ENCODE assay signal across 8 mouse cellular contexts in the genomic region with DNA sequence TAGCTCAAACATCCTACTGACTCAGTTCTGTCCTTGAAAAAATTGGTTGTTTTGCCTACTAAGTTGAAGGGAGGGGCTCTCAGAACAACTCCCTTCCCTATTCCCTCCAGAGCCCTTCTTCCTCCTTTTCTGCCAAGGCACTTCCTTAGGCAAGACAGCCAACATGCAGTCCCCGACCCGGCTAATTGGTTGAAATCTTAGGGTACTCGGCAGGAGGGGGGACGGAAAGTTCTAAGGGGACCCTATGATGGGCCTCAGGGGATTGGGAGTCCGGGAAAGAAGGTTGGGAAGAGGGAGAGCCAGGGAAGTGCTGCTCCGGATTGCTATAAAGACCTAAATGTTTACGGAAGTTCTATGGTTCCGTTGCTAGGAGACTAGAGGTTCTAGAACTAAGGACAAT. TPM values are rescaled to one million over a fixed set of nuclear protein-coding genes. Genes with fewer than 3 reads are reported as not detected.
DNase-seq lines count a peak whose midpoint lies in the region; ATAC-seq and TF ChIP-seq lines count a peak whose summit lies in the region.

No protein-coding gene starts in this region.

- H3K4me2 ChIP-seq in lung, embryonic 16.5 days (ENCODE audit: low read depth, low read length): peak overlapping the region; percentile 68
- H3K4me2 ChIP-seq in stomach, embryonic 15.5 days: peak overlapping the region; percentile 75

- peak overlapping the region; percentile 100 for H3K27ac ChIP-seq in heart, adult 2 months
- peak overlapping the region; percentile 20; the same call in 1 of the 2 replicates for H3K27ac ChIP-seq in lung, embryonic 16.5 days (ENCODE audit: low read length)
- H3K27ac ChIP-seq in stomach, embryonic 15.5 days: peak overlapping the region; percentile 98

- H3K27me3 ChIP-seq in heart, adult 2 months (ENCODE audit: control insufficient read depth, insufficient read depth, low read length): no peaks in the 10 kb centered on the region
- H3K27me3 ChIP-seq in lung, embryonic 16.5 days (ENCODE audit: control insufficient read depth, insufficient read depth, low read depth, low read length): no peaks in the 10 kb centered on the region
- H3K27me3 ChIP-seq in stomach, embryonic 15.5 days (replicated peaks): no peaks in the 10 kb centered on the region

- H3K79me2 ChIP-seq in heart, adult 2 months (replicated peaks; ENCODE audit: control insufficient read depth, insufficient read depth, low read length): peaks cover 3% of the 10 kb centered on the region; the same call in 1 of the 2 replicates

- intact Hi-C loops in heart, adult 2 months (cut with DNase I): no loop called here
- intact Hi-C loops in heart, postnatal 36 days (cut with DNase I): loop anchor here (1.0 kb wide), 1 partner anchor 25 kb away; the partner anchor contains the start of gene Sez6l2
- intact Hi-C loops in heart, postnatal 25 days (cut with DNase I): no loop called here

- peak overlapping the region; percentile 100 for H3K4me3 ChIP-seq in heart, adult 2 months
- H3K4me3 ChIP-seq in lung, embryonic 16.5 days (ENCODE audit: low read length): peak overlapping the region; percentile 99
- H3K4me3 ChIP-seq in stomach, embryonic 15.5 days (replicated peaks): peak overlapping the region; percentile 69

- TF ChIP-seq POLR2A in heart, adult 2 months (IDR thresholded peaks at IDR 0.05; ENCODE audit: insufficient read depth, low read depth, low read length): 0 out of 2 replicates have a peak, but pooled peaks have one; percentile 33
- no peak for TF ChIP-seq POLR2A in brain, embryonic 14.5 days (IDR thresholded peaks at IDR 0.05; ENCODE audit: borderline replicate concordance, extremely low read depth, insufficient read depth, insufficient read length, poor library complexity, severe bottlenecking)

- TF ChIP-seq CTCF in heart, adult 2 months (IDR thresholded peaks at IDR 0.05): no peak
- TF ChIP-seq CTCF in brain, embryonic 14.5 days (IDR thresholded peaks at IDR 0.05; ENCODE audit: borderline replicate concordance, extremely low read depth, insufficient read depth, insufficient read length): no peak

- WGBS in heart, adult 2 months: 3% methylated on average over 8 of the region's 8 CpGs
- WGBS in lung, embryonic 16.5 days: 11% methylated on average over 8 of the region's 8 CpGs
- WGBS in stomach, embryonic 15.5 days: 7% methylated on average over 8 of the region's 8 CpGs

- DNase-seq in heart, adult 2 months: no peak
- no peak for DNase-seq in heart, postnatal 36 days
- DNase-seq in brain, embryonic 14.5 days (ENCODE audit: low read depth): peak; percentile 2
- DNase-seq in heart, postnatal 25 days (ENCODE audit: low spot score): peak; percentile 28
- no peak for DNase-seq in adipocyte (ENCODE audit: low spot score)
- DNase-seq in B cell, adult 2 months: no peak

- peak; percentile 3; the same call in 1 of the 2 replicates for ATAC-seq in lung, embryonic 16.5 days (ENCODE audit: low read depth)
- no peak for ATAC-seq in stomach, embryonic 15.5 days (ENCODE audit: insufficient read depth, low FRiP score, low read depth)

- peak overlapping the region; percentile 13 for H3K9ac ChIP-seq in heart, adult 2 months (ENCODE audit: low read depth, low read length)
- H3K9ac ChIP-seq in lung, embryonic 16.5 days (ENCODE audit: low read length): peak overlapping the region; percentile 99
- no peak overlapping the region for H3K9ac ChIP-seq in stomach, embryonic 15.5 days

- H3K36me3 ChIP-seq in heart, adult 2 months (ENCODE audit: control insufficient read depth, insufficient read depth, low read length): peaks cover 3% of the 10 kb centered on the region; the same call in 1 of the 2 replicates
- H3K36me3 ChIP-seq in lung, embryonic 16.5 days (ENCODE audit: control insufficient read depth, insufficient read depth, low read length): peaks cover 9% of the 10 kb centered on the region
- H3K36me3 ChIP-seq in stomach, embryonic 15.5 days: peaks cover 22% of the 10 kb centered on the region

- TF ChIP-seq EP300 in heart, adult 2 months (IDR thresholded peaks at IDR 0.05; ENCODE audit: insufficient read depth, low read depth, low read length): no peak

- no peaks in the 10 kb centered on the region for H3K9me3 ChIP-seq in lung, embryonic 16.5 days (ENCODE audit: control insufficient read depth, low read length)
- H3K9me3 ChIP-seq in stomach, embryonic 15.5 days: no peaks in the 10 kb centered on the region

- H3K4me1 ChIP-seq in heart, adult 2 months (ENCODE audit: control insufficient read depth, insufficient read depth, low read length): peaks cover 10% of the 10 kb centered on the region
- H3K4me1 ChIP-seq in lung, embryonic 16.5 days (replicated peaks; ENCODE audit: control insufficient read depth, insufficient read depth, low read length): peaks cover 7% of the 10 kb centered on the region
- peaks cover 20% of the 10 kb centered on the region; the same call in 1 of the 2 replicates for H3K4me1 ChIP-seq in stomach, embryonic 15.5 days

RNA-seq across cellular contexts. Expression of gene Cdipt, which starts 0.2 kb away (rescaled TPM):
- 10 to 100 TPM; 44.4 to 45.9 TPM for total RNA-seq in heart, adult 2 months (2021)
- 133 and 170 TPM in 2 replicates for polyA plus RNA-seq in heart, adult 2 months (2012; rRNA removed)
- 10 to 100 TPM; 52.2 to 55.4 TPM for total RNA-seq in heart, postnatal 36 days (2021)
- 153 and 166 TPM in 2 replicates for polyA plus RNA-seq in brain, embryonic 14.5 days (2012; rRNA removed)
- 10 to 100 TPM; 52.0 to 56.6 TPM for total RNA-seq in heart, postnatal 25 days (2021)
- polyA plus RNA-seq in lung, embryonic 16.5 days (2015; fragmentation: Nextera tagmentation; extraction: Ambion mirVana): 119 and 122 TPM in 2 replicates
- polyA plus RNA-seq in stomach, embryonic 15.5 days (2015; fragmentation: Nextera tagmentation; extraction: Ambion mirVana): 113 and 119 TPM in 2 replicates

RNA-seq across cellular contexts. Expression of gene Cdiptos, which starts 0.4 kb away (rescaled TPM):
- total RNA-seq in heart, adult 2 months (2021): under 1 TPM in 1 of 2 experiments, not detected in 1; 0.39 TPM
- polyA plus RNA-seq in heart, adult 2 months (2012; rRNA removed): 2.0 and 2.5 TPM in 2 replicates
- under 1 TPM; 0.31 to 0.65 TPM for total RNA-seq in heart, postnatal 36 days (2021)
- 0.59 and 1.0 TPM in 2 replicates for polyA plus RNA-seq in brain, embryonic 14.5 days (2012; rRNA removed)
- under 1 TPM in 1 of 2 experiments, not detected in 1; 0.25 TPM for total RNA-seq in heart, postnatal 25 days (2021)
- 0.89 and 2.1 TPM in 2 replicates for polyA plus RNA-seq in lung, embryonic 16.5 days (2015; fragmentation: Nextera tagmentation; extraction: Ambion mirVana)
- polyA plus RNA-seq in stomach, embryonic 15.5 days (2015; fragmentation: Nextera tagmentation; extraction: Ambion mirVana): 2.1 and 2.4 TPM in 2 replicates

RNA-seq across cellular contexts. Expression of gene Sez6l2, which starts 25.1 kb away (rescaled TPM):
- 1 to 10 TPM; 5.6 to 6.1 TPM for total RNA-seq in heart, adult 2 months (2021)
- 5.0 and 5.4 TPM in 2 replicates for polyA plus RNA-seq in heart, adult 2 months (2012; rRNA removed)
- total RNA-seq in heart, postnatal 36 days (2021): 1 to 10 TPM; 6.4 to 10.0 TPM
- polyA plus RNA-seq in brain, embryonic 14.5 days (2012; rRNA removed): 84.2 and 129 TPM in 2 replicates
- total RNA-seq in heart, postnatal 25 days (2021): 10 to 100 TPM in 1 of 2 experiments, 1 to 10 TPM in 1; 8.3 to 11.4 TPM
- polyA plus RNA-seq in lung, embryonic 16.5 days (2015; fragmentation: Nextera tagmentation; extraction: Ambion mirVana): 0.36 and 0.63 TPM in 2 replicates
- 1.5 and 2.3 TPM in 2 replicates for polyA plus RNA-seq in stomach, embryonic 15.5 days (2015; fragmentation: Nextera tagmentation; extraction: Ambion mirVana)

RNA-seq across cellular contexts. Expression of gene Asphd1, which starts 26.1 kb away (rescaled TPM):
- not detected for total RNA-seq in heart, adult 2 months (2021)
- polyA plus RNA-seq in heart, adult 2 months (2012; rRNA removed): 0.08 and 0.29 TPM in 2 replicates
- not detected for total RNA-seq in heart, postnatal 36 days (2021)
- 21.0 and 21.2 TPM in 2 replicates for polyA plus RNA-seq in brain, embryonic 14.5 days (2012; rRNA removed)
- total RNA-seq in heart, postnatal 25 days (2021): not detected
- polyA plus RNA-seq in lung, embryonic 16.5 days (2015; fragmentation: Nextera tagmentation; extraction: Ambion mirVana): 0.14 and 0.20 TPM in 2 replicates
- polyA plus RNA-seq in stomach, embryonic 15.5 days (2015; fragmentation: Nextera tagmentation; extraction: Ambion mirVana): 0.37 and 0.44 TPM in 2 replicates

RNA-seq across cellular contexts. Expression of gene Mvp, which starts 38.9 kb away (rescaled TPM):
- total RNA-seq in heart, adult 2 months (2021): 10 to 100 TPM; 50.4 to 59.1 TPM
- polyA plus RNA-seq in heart, adult 2 months (2012; rRNA removed): 48.8 and 50.7 TPM in 2 replicates
- total RNA-seq in heart, postnatal 36 days (2021): 10 to 100 TPM; 53.5 to 57.7 TPM
- polyA plus RNA-seq in brain, embryonic 14.5 days (2012; rRNA removed): 3.5 and 4.3 TPM in 2 replicates
- total RNA-seq in heart, postnatal 25 days (2021): 10 to 100 TPM; 44.9 to 47.3 TPM
- polyA plus RNA-seq in lung, embryonic 16.5 days (2015; fragmentation: Nextera tagmentation; extraction: Ambion mirVana): 14.9 and 17.9 TPM in 2 replicates
- polyA plus RNA-seq in stomach, embryonic 15.5 days (2015; fragmentation: Nextera tagmentation; extraction: Ambion mirVana): 27.2 and 29.1 TPM in 2 replicates

Comparison
In these comparisons a context has a peak if more than half of its experiments do, and no peak if none do; other contexts are left out.
1. DNase-seq: peak in brain, embryonic 14.5 days (single experiment) and heart, postnatal 25 days (single experiment); none in heart, adult 2 months (0 of 2), heart, postnatal 36 days (0 of 2), adipocyte (single experiment) and B cell, adult 2 months (0 of 2).
2. H3K27ac ChIP-seq: peak in every context shown above with its lines; median percentile 100 in heart, adult 2 months; 98 in stomach, embryonic 15.5 days; 20 in lung, embryonic 16.5 days.
3. RNA of gene Sez6l2, which starts 25.1 kb away (polyA plus RNA-seq): 84.2 to 129 TPM in brain, embryonic 14.5 days; 5.0 to 5.4 TPM in heart, adult 2 months, 1.5 to 2.3 TPM in stomach, embryonic 15.5 days and 0.36 to 0.63 TPM in lung, embryonic 16.5 days; every median in the first group is over 10 times any median in the second.
4. Peak in every context shown above with its lines, with median percentiles within 50 percentile points of each other: H3K4me3 ChIP-seq.